Mouse (Mus musculus) heart, postnatal 10 days (tissue): ENCODE results near the gene Chst10. TPM values are rescaled to one million over a fixed set of nuclear protein-coding genes. Genes with fewer than 3 reads are reported as not detected.

Experiments used
- DNase-seq, 2 experiments: peaks; one replicate each; pipeline ENCODE4 v3.0.0; 2021
- intact Hi-C: fragments of 180-260 bp; cut with DNase I; formaldehyde crosslinking; loops from one replicate; pipeline ENCODE4 v1.15.1; 2025
- total RNA-seq, 2 experiments: library from RNA; stranded (reverse); gene quantifications; 2 replicates each; pipeline ENCODE4 v1.2.3; 2021

The Chst10 gene
- total RNA-seq, 2 experiments from 2014 or later: 0.41 to 0.47 TPM

DNA sequence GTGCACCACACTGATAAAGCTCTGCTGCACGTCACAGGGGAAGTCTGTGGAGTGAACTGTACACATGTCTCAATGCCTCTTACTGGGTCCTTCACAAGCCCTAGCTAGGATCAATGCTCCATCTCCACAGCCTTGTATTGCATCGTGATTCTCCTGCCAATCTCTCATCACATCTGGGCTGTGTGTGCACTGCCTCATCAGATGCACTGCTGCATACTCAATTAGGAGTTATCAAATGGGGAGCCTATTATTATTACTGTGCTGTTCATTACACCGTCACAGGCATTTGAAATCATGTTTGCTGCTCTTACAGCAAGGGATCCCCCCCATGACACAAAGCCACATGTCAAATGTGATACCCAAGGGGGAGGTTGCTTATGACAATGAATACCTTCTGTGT is 80.3 kb downstream of the Chst10 start:
- intact Hi-C loops: no loop called here
- no peak for DNase-seq

GRCm38 (mm10) chr1:38817268-38817667 is 80.7 kb downstream of the Chst10 start:
- intact Hi-C loops: no loop called here
- DNase-seq: no peak

- no peak for DNase-seq
- intact Hi-C loops: no loop called here
These were observed 81.7 kb downstream of the Chst10 start for GRCm38 (mm10) chr1:38816306-38816705.

Other genes with a start within 250 kb of the Chst10 start
- gene Aff3, start 233.2 kb downstream of the Chst10 start, total RNA-seq: 1 to 10 TPM; 5.2 to 6.9 TPM
- gene Lonrf2, start 61.5 kb downstream of the Chst10 start, total RNA-seq: 1 to 10 TPM; 2.1 to 3.9 TPM
- not detected for gene Nms, start 41.0 kb upstream of the Chst10 start, total RNA-seq
- gene Pdcl3, start 87.4 kb upstream of the Chst10 start, total RNA-seq: 10 to 100 TPM; 96.0 to 99.9 TPM